Mouse (Mus musculus): ENCODE data around the gene Gm10490. TPM values are rescaled to one million over a fixed set of nuclear protein-coding genes. Genes with fewer than 3 reads are reported as not detected.

Gene Gm10490
- polyA plus RNA-seq, 1 experiment from 2014 or later: not detected

GRCm38 (mm10) chrX:7928270-7928790 lies 19.0 kb downstream of the Gm10490 start, which contains the start of gene Eras:
TSS of gene Eras (minus strand) at chrX:7928607.
- H3K27ac ChIP-seq: no peak within 1 kb of the TSS
- no peaks in the 10 kb centered on the region for H3K9me3 ChIP-seq
- no peak within 1 kb of the TSS for H3K4me3 ChIP-seq
- no peak; the same call in 1 of the 2 replicates for ATAC-seq (ENCODE audit: low FRiP score, low read depth)
- H3K4me2 ChIP-seq (replicated peaks): no peak within 1 kb of the TSS
- H3K27me3 ChIP-seq (replicated peaks): peaks cover 26% of the 10 kb centered on the region
- peaks cover 11% of the 10 kb centered on the region for H3K36me3 ChIP-seq
- H3K4me1 ChIP-seq: 0 out of 2 replicates have a peak, but pooled peaks cover under 1% of the 10 kb centered on the region
- H3K9ac ChIP-seq: no peak within 1 kb of the TSS
- 14% methylated on average over 19 of the region's 19 CpGs for WGBS

GRCm38 (mm10) chrX:7936874-7937273 lies 27.5 kb downstream of the Gm10490 start:
- Histone ChIP-seq H3K4me3 (no peak overlapping the region), H3K9me3 (no peaks in the 10 kb centered on the region), H3K9ac (no peak overlapping the region), H3K4me2 (replicated peaks) (no peak overlapping the region), H3K4me1 (no peaks in the 10 kb centered on the region), H3K36me3 (peaks cover 35% of the 10 kb centered on the region), H3K27me3 (replicated peaks) (no peaks in the 10 kb centered on the region), H3K27ac (no peak overlapping the region)
- 38% methylated on average over 11 of the region's 11 CpGs for WGBS
- no peak for ATAC-seq (ENCODE audit: low FRiP score, low read depth)

- Histone ChIP-seq H3K4me2 (replicated peaks) (no peak overlapping the region), H3K4me3 (no peak overlapping the region), H3K9me3 (no peaks in the 10 kb centered on the region), H3K9ac (no peak overlapping the region), H3K27ac (no peak overlapping the region), H3K4me1 (no peaks in the 10 kb centered on the region), H3K27me3 (replicated peaks) (no peaks in the 10 kb centered on the region), H3K36me3 (peaks cover 32% of the 10 kb centered on the region)
- 90% methylated on average over 6 of the region's 6 CpGs for WGBS
- no peak for ATAC-seq (ENCODE audit: low FRiP score, low read depth)
Measured at GRCm38 (mm10) chrX:7937667-7938066, 28.3 kb downstream of the Gm10490 start.

GRCm38 (mm10) chrX:7945618-7946017 lies 36.3 kb downstream of the Gm10490 start:
- H3K4me3 ChIP-seq: no peak overlapping the region
- no peaks in the 10 kb centered on the region for H3K9me3 ChIP-seq
- H3K27me3 ChIP-seq (replicated peaks): no peaks in the 10 kb centered on the region
- H3K4me2 ChIP-seq (replicated peaks): no peak overlapping the region
- H3K4me1 ChIP-seq: peaks cover 6% of the 10 kb centered on the region; the same call in 1 of the 2 replicates
- H3K9ac ChIP-seq: no peak overlapping the region
- H3K36me3 ChIP-seq: peaks cover 3% of the 10 kb centered on the region; the same call in 1 of the 2 replicates
- ATAC-seq (ENCODE audit: low FRiP score, low read depth): no peak
- 76% methylated on average over 8 of the region's 8 CpGs for WGBS
- no peak overlapping the region for H3K27ac ChIP-seq

GRCm38 (mm10) chrX:7947108-7947899 lies 38.0 kb downstream of the Gm10490 start, which contains the start of gene Hdac6:
TSS of gene Hdac6 (minus strand) at chrX:7947889.
- peak within 1 kb of the TSS; percentile 54 for H3K9ac ChIP-seq
- H3K36me3 ChIP-seq: 0 out of 2 replicates have a peak, but pooled peaks cover 3% of the 10 kb centered on the region
- H3K4me2 ChIP-seq (replicated peaks): peak within 1 kb of the TSS; percentile 61
- 19% methylated on average over 36 of the region's 37 CpGs for WGBS
- ATAC-seq (ENCODE audit: low FRiP score, low read depth): peak; percentile 98
- H3K4me1 ChIP-seq: peaks cover 6% of the 10 kb centered on the region; the same call in 1 of the 2 replicates
- no peaks in the 10 kb centered on the region for H3K27me3 ChIP-seq (replicated peaks)
- H3K4me3 ChIP-seq: peak within 1 kb of the TSS; percentile 47
- no peak within 1 kb of the TSS for H3K27ac ChIP-seq
- H3K9me3 ChIP-seq: no peaks in the 10 kb centered on the region

GRCm38 (mm10) chrX:7947900-7948492 lies 38.7 kb downstream of the Gm10490 start:
- Histone ChIP-seq H3K36me3 (0 out of 2 replicates have a peak, but pooled peaks cover 3% of the 10 kb centered on the region), H3K4me3 (peak overlapping the region; percentile 30), H3K4me2 (replicated peaks) (peak overlapping the region; percentile 61), H3K9ac (peak overlapping the region; percentile 33; the same call in 1 of the 2 replicates), H3K9me3 (no peaks in the 10 kb centered on the region), H3K4me1 (peaks cover 6% of the 10 kb centered on the region; the same call in 1 of the 2 replicates), H3K27me3 (replicated peaks) (no peaks in the 10 kb centered on the region), H3K27ac (no peak overlapping the region)
- 18% methylated on average over 38 of the region's 38 CpGs for WGBS
- ATAC-seq (ENCODE audit: low FRiP score, low read depth): no peak; the same call in none of the 2 replicates

- WGBS: 95% methylated on average over 7 of the region's 7 CpGs
- H3K4me1 ChIP-seq: peaks cover 6% of the 10 kb centered on the region; the same call in 1 of the 2 replicates
- no peak overlapping the region for H3K9ac ChIP-seq
- no peak overlapping the region for H3K4me2 ChIP-seq (replicated peaks)
- no peaks in the 10 kb centered on the region for H3K27me3 ChIP-seq (replicated peaks)
- no peak overlapping the region for H3K4me3 ChIP-seq
- no peaks in the 10 kb centered on the region for H3K9me3 ChIP-seq
- no peak for ATAC-seq (ENCODE audit: low FRiP score, low read depth)
- H3K36me3 ChIP-seq: no peaks in the 10 kb centered on the region
- no peak overlapping the region for H3K27ac ChIP-seq
Measured at GRCm38 (mm10) chrX:7950091-7950490, 40.7 kb downstream of the Gm10490 start.

GRCm38 (mm10) chrX:7958868-7959267 lies 49.5 kb downstream of the Gm10490 start:
- no peak overlapping the region for H3K4me3 ChIP-seq
- H3K9ac ChIP-seq: no peak overlapping the region
- WGBS: 92% methylated on average over 9 of the region's 9 CpGs
- no peaks in the 10 kb centered on the region for H3K27me3 ChIP-seq (replicated peaks)
- no peak overlapping the region for H3K4me2 ChIP-seq (replicated peaks)
- no peaks in the 10 kb centered on the region for H3K9me3 ChIP-seq
- no peaks in the 10 kb centered on the region for H3K4me1 ChIP-seq
- no peaks in the 10 kb centered on the region for H3K36me3 ChIP-seq
- H3K27ac ChIP-seq: no peak overlapping the region
- ATAC-seq (ENCODE audit: low FRiP score, low read depth): no peak

Other genes with a start within 250 kb of the Gm10490 start
- 31.2 and 34.6 TPM in 2 replicates for gene Plp2, start 238.2 kb upstream of the Gm10490 start, polyA plus RNA-seq (2016; fragmentation: Nextera tagmentation; extraction: Ambion mirVana)
- 0.09 TPM in 1 of 2 replicates, not detected in the other for gene Magix, start 228.3 kb upstream of the Gm10490 start, polyA plus RNA-seq (2016; fragmentation: Nextera tagmentation; extraction: Ambion mirVana)
- gene Gpkow, start 212.4 kb upstream of the Gm10490 start, polyA plus RNA-seq (2016; fragmentation: Nextera tagmentation; extraction: Ambion mirVana): 44.1 and 46.6 TPM in 2 replicates
- gene Wdr45, start 195.2 kb upstream of the Gm10490 start, polyA plus RNA-seq (2016; fragmentation: Nextera tagmentation; extraction: Ambion mirVana): 26.2 and 27.8 TPM in 2 replicates
- gene Gm45208, start 187.3 kb upstream of the Gm10490 start, polyA plus RNA-seq (2016; fragmentation: Nextera tagmentation; extraction: Ambion mirVana): not detected in 2 replicates
- gene Praf2, start 181.1 kb upstream of the Gm10490 start, polyA plus RNA-seq (2016; fragmentation: Nextera tagmentation; extraction: Ambion mirVana): 89.2 and 93.6 TPM in 2 replicates
- gene Ccdc120, start 158.6 kb upstream of the Gm10490 start, polyA plus RNA-seq (2016; fragmentation: Nextera tagmentation; extraction: Ambion mirVana): 34.8 and 38.7 TPM in 2 replicates
- 32.9 and 35.5 TPM in 2 replicates for gene Tfe3, start 147.0 kb upstream of the Gm10490 start, polyA plus RNA-seq (2016; fragmentation: Nextera tagmentation; extraction: Ambion mirVana)
- gene Gripap1, start 119.8 kb upstream of the Gm10490 start, polyA plus RNA-seq (2016; fragmentation: Nextera tagmentation; extraction: Ambion mirVana): 73.3 and 81.4 TPM in 2 replicates
- gene Kcnd1, start 87.3 kb upstream of the Gm10490 start, polyA plus RNA-seq (2016; fragmentation: Nextera tagmentation; extraction: Ambion mirVana): 1.5 and 2.3 TPM in 2 replicates
- 68.6 and 72.3 TPM in 2 replicates for gene Otud5, start 68.2 kb upstream of the Gm10490 start, polyA plus RNA-seq (2016; fragmentation: Nextera tagmentation; extraction: Ambion mirVana)
- 9.3 and 12.8 TPM in 2 replicates for gene Pim2, start 31.3 kb upstream of the Gm10490 start, polyA plus RNA-seq (2016; fragmentation: Nextera tagmentation; extraction: Ambion mirVana)
- 35.4 and 36.5 TPM in 2 replicates for gene Slc35a2, start 25.5 kb upstream of the Gm10490 start, polyA plus RNA-seq (2016; fragmentation: Nextera tagmentation; extraction: Ambion mirVana)
- 179 and 180 TPM in 2 replicates for gene Pqbp1, start 10.3 kb upstream of the Gm10490 start, polyA plus RNA-seq (2016; fragmentation: Nextera tagmentation; extraction: Ambion mirVana)
- 143 and 147 TPM in 2 replicates for gene Timm17b, start 10.2 kb upstream of the Gm10490 start, polyA plus RNA-seq (2016; fragmentation: Nextera tagmentation; extraction: Ambion mirVana)
- not detected in 2 replicates for gene Gm10491, start 1.7 kb upstream of the Gm10490 start, polyA plus RNA-seq (2016; fragmentation: Nextera tagmentation; extraction: Ambion mirVana)
- 137 and 142 TPM in 2 replicates for gene Pcsk1n, start 10.3 kb downstream of the Gm10490 start, polyA plus RNA-seq (2016; fragmentation: Nextera tagmentation; extraction: Ambion mirVana)
- not detected in 2 replicates for gene Eras, start 19.1 kb downstream of the Gm10490 start, polyA plus RNA-seq (2016; fragmentation: Nextera tagmentation; extraction: Ambion mirVana)
- 56.8 and 60.8 TPM in 2 replicates for gene Hdac6, start 38.3 kb downstream of the Gm10490 start, polyA plus RNA-seq (2016; fragmentation: Nextera tagmentation; extraction: Ambion mirVana)
- 1.2 and 1.5 TPM in 2 replicates for gene Gata1, start 68.5 kb downstream of the Gm10490 start, polyA plus RNA-seq (2016; fragmentation: Nextera tagmentation; extraction: Ambion mirVana)
- not detected in 2 replicates for gene Glod5, start 109.0 kb downstream of the Gm10490 start, polyA plus RNA-seq (2016; fragmentation: Nextera tagmentation; extraction: Ambion mirVana)
- gene Suv39h1, start 165.2 kb downstream of the Gm10490 start, polyA plus RNA-seq (2016; fragmentation: Nextera tagmentation; extraction: Ambion mirVana): 58.3 and 63.2 TPM in 2 replicates
- 0.22 and 0.23 TPM in 2 replicates for gene Was, start 181.0 kb downstream of the Gm10490 start, polyA plus RNA-seq (2016; fragmentation: Nextera tagmentation; extraction: Ambion mirVana)
- gene Wdr13, start 223.3 kb downstream of the Gm10490 start, polyA plus RNA-seq (2016; fragmentation: Nextera tagmentation; extraction: Ambion mirVana): 42.6 and 45.0 TPM in 2 replicates
- 397 and 400 TPM in 2 replicates for gene Rbm3, start 236.3 kb downstream of the Gm10490 start, polyA plus RNA-seq (2016; fragmentation: Nextera tagmentation; extraction: Ambion mirVana)

Data from neural tube, embryonic 12.5 days (tissue).